Mouse (Mus musculus): ENCODE results near the gene Parg. TPM values are rescaled to one million over a fixed set of nuclear protein-coding genes. Genes with fewer than 3 reads are reported as not detected.
"Not testable (repeated sequence)": the region's sequence is repeated elsewhere in the genome, so short reads cannot be mapped to it uniquely, and the experiment has no call there.

Gene Parg
- polyA plus RNA-seq, 1 experiment from 2014 or later: 65.8 TPM

DNA sequence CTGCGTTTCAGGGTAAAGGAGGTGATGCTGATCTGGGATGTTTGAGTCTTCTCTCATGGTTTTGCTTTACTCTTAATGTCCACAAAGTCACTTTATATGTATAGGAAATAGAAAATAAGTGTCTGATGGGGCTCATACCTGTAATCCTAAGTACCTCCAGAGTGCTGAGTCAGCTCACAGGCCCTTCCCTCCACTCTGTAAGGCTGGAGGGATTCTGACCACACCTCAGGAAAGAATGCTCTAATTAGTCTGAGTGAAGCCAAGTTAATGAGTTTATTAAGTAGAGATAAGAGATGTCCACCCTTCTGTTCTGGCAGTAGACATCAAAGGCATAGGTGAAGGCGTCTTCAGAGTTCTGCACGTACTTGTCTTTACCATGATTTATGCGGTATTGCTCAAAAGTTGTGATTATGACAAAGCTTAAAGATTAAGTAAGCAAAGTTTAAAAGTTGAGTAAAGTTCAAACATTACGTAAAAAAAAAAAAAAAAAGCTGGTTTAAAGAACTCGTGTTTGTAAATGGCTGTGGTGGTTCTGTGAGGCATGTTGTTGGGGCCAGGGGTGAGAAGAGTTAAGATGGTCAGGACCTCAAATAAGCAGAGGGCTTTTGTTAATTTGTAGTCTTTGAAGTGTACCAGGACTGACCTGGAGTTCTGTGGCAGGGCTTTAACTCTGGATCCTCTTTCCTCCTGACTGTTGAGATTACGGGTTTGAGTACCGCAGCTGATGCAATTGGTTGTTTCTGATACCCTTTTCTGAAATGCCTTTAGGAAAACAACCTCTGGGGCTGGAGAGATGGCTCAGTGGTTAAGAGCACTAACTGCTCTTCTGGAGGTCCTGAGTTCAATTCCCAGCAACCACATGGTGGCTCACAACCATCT lies 37.3 kb upstream of the Parg start:
- H3K4me2 ChIP-seq: peak overlapping the region; percentile 95
- no peak overlapping the region for H3K27ac ChIP-seq

GRCm38 (mm10) chr14:32165278-32166061 lies 36.3 kb upstream of the Parg start:
- H3K4me1 ChIP-seq (replicated peaks): peaks cover 24% of the 10 kb centered on the region

More for the DNA sequence above, 37.3 kb upstream of the Parg start:
- 53% methylated on average over 8 of the region's 8 CpGs for WGBS
- H3K4me1 ChIP-seq (replicated peaks): peaks cover 26% of the 10 kb centered on the region
- H3K36me3 ChIP-seq: 0 out of 2 replicates have a peak, but pooled peaks cover 5% of the 10 kb centered on the region
- H3K9me3 ChIP-seq: no peaks in the 10 kb centered on the region
- no peak overlapping the region for H3K4me3 ChIP-seq (replicated peaks)
- no peak for ATAC-seq (ENCODE audit: insufficient number of reproducible peaks, insufficient read depth, low FRiP score, low TSS enrichment, low read depth)
- no peaks in the 10 kb centered on the region for H3K27me3 ChIP-seq
- no peak overlapping the region for H3K9ac ChIP-seq (replicated peaks)

DNA sequence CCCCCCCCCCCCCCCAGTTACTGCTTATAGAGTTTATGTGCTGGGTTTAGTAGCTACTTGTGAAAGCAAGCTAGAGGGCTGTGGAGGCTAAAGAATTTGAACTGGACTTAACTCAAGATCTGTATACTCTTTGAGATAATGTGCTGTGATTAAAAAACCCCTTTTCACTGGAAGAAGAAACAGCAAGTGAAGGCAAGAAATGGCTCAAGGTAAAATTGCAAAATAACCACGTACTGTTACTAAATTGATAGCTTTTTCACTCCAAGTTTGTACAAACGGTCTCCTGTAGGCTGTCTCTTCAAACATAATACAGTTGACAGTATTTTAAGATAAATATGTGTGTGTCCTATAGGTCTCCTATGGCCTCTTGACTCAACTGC lies 35.7 kb upstream of the Parg start:
- Histone ChIP-seq H3K4me1 (replicated peaks) (peaks cover 19% of the 10 kb centered on the region), H3K9me3 (no peaks in the 10 kb centered on the region), H3K36me3 (peaks cover 9% of the 10 kb centered on the region; the same call in 1 of the 2 replicates), H3K4me2 (peak overlapping the region; percentile 95), H3K4me3 (replicated peaks) (peak overlapping the region; percentile 51), H3K27ac (no peak overlapping the region), H3K27me3 (no peaks in the 10 kb centered on the region), H3K9ac (replicated peaks) (no peak overlapping the region)
- ATAC-seq (ENCODE audit: insufficient number of reproducible peaks, insufficient read depth, low FRiP score, low TSS enrichment, low read depth): no peak
- WGBS: 74% methylated on average over 2 of the region's 2 CpGs

More at GRCm38 (mm10) chr14:32165278-32166061, 36.3 kb upstream of the Parg start:
- peak overlapping the region; percentile 64 for H3K9ac ChIP-seq (replicated peaks)
- peak; percentile 80 for ATAC-seq (ENCODE audit: insufficient number of reproducible peaks, insufficient read depth, low FRiP score, low TSS enrichment, low read depth)
- H3K4me2 ChIP-seq: peak overlapping the region; percentile 95
- no peaks in the 10 kb centered on the region for H3K27me3 ChIP-seq
- H3K36me3 ChIP-seq: 0 out of 2 replicates have a peak, but pooled peaks cover 5% of the 10 kb centered on the region
- H3K4me3 ChIP-seq (replicated peaks): peak overlapping the region; percentile 51
- peak overlapping the region; percentile 92 for H3K27ac ChIP-seq
- H3K9me3 ChIP-seq: no peaks in the 10 kb centered on the region
- under 1% methylated on average over 42 of the region's 42 CpGs for WGBS

DNA sequence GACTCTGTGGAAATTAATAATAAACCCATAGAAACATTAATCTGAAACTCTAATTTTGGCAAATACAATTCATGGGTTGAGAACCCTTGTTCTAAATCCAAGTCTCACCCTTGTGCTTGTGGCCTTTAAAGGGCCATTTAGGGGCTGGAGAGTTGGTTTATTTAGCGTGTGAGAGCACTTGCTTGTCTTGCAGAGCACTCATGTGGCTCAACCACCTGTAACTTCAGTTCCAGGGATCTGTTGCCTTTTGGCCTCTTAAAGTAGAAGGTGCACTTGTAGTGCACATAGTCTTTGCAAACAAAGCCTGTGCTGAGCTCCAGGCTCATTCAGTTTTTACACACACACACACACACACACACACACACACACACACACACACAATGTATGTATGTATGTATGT lies 34.9 kb upstream of the Parg start:
- peaks cover 12% of the 10 kb centered on the region for H3K4me1 ChIP-seq (replicated peaks)
- H3K4me3 ChIP-seq (replicated peaks): no peak overlapping the region
- no peak overlapping the region for H3K27ac ChIP-seq
- no peaks in the 10 kb centered on the region for H3K9me3 ChIP-seq
- H3K27me3 ChIP-seq: no peaks in the 10 kb centered on the region
- 71% methylated on average over 1 of the region's 1 CpGs for WGBS
- H3K36me3 ChIP-seq: peaks cover 8% of the 10 kb centered on the region; the same call in 1 of the 2 replicates
- H3K9ac ChIP-seq (replicated peaks): no peak overlapping the region
- ATAC-seq (ENCODE audit: insufficient number of reproducible peaks, insufficient read depth, low FRiP score, low TSS enrichment, low read depth): no peak
- H3K4me2 ChIP-seq: no peak overlapping the region

- Histone ChIP-seq H3K27me3 (no peaks in the 10 kb centered on the region), H3K4me3 (replicated peaks) (no peak overlapping the region)
- WGBS: 91% methylated on average over 5 of the region's 5 CpGs
Measured at GRCm38 (mm10) chr14:32167326-32167725, 34.4 kb upstream of the Parg start.

GRCm38 (mm10) chr14:32168653-32169231 lies 33.0 kb upstream of the Parg start:
- ATAC-seq (ENCODE audit: insufficient number of reproducible peaks, insufficient read depth, low FRiP score, low TSS enrichment, low read depth): no peak
- Histone ChIP-seq H3K9me3 (no peaks in the 10 kb centered on the region), H3K27me3 (no peaks in the 10 kb centered on the region), H3K4me1 (replicated peaks) (peaks cover 12% of the 10 kb centered on the region), H3K4me2 (no peak overlapping the region), H3K27ac (no peak overlapping the region), H3K9ac (replicated peaks) (no peak overlapping the region), H3K4me3 (replicated peaks) (no peak overlapping the region), H3K36me3 (peaks cover 19% of the 10 kb centered on the region)
- 83% methylated on average over 3 of the region's 3 CpGs for WGBS

More at GRCm38 (mm10) chr14:32167326-32167725, 34.4 kb upstream of the Parg start:
- Histone ChIP-seq H3K27ac (no peak overlapping the region), H3K9ac (replicated peaks) (no peak overlapping the region), H3K4me1 (replicated peaks) (peaks cover 12% of the 10 kb centered on the region), H3K9me3 (no peaks in the 10 kb centered on the region), H3K36me3 (peaks cover 5% of the 10 kb centered on the region; the same call in 1 of the 2 replicates), H3K4me2 (no peak overlapping the region; the same call in 1 of the 2 replicates)
- ATAC-seq (ENCODE audit: insufficient number of reproducible peaks, insufficient read depth, low FRiP score, low TSS enrichment, low read depth): no peak

- no peaks in the 10 kb centered on the region for H3K27me3 ChIP-seq
- H3K9me3 ChIP-seq: no peaks in the 10 kb centered on the region
- no peak overlapping the region for H3K9ac ChIP-seq (replicated peaks)
- 90% methylated on average over 4 of the region's 4 CpGs for WGBS
- no peak overlapping the region for H3K4me2 ChIP-seq
- no peak overlapping the region for H3K4me3 ChIP-seq (replicated peaks)
- ATAC-seq (ENCODE audit: insufficient number of reproducible peaks, insufficient read depth, low FRiP score, low TSS enrichment, low read depth): no peak
- peaks cover 26% of the 10 kb centered on the region for H3K36me3 ChIP-seq
- no peak overlapping the region for H3K27ac ChIP-seq
- peaks cover 7% of the 10 kb centered on the region for H3K4me1 ChIP-seq (replicated peaks)
Measured at GRCm38 (mm10) chr14:32170137-32170536, 31.6 kb upstream of the Parg start.

- no peaks in the 10 kb centered on the region for H3K9me3 ChIP-seq
- no peak overlapping the region for H3K4me3 ChIP-seq (replicated peaks)
- no peaks in the 10 kb centered on the region for H3K4me1 ChIP-seq (replicated peaks)
- WGBS: 82% methylated on average over 2 of the region's 2 CpGs
- H3K27me3 ChIP-seq: no peaks in the 10 kb centered on the region
- H3K36me3 ChIP-seq: peaks cover 48% of the 10 kb centered on the region
- no peak overlapping the region for H3K4me2 ChIP-seq
- ATAC-seq (ENCODE audit: insufficient number of reproducible peaks, insufficient read depth, low FRiP score, low TSS enrichment, low read depth): no peak
- no peak overlapping the region for H3K9ac ChIP-seq (replicated peaks)
- no peak overlapping the region for H3K27ac ChIP-seq
Measured at GRCm38 (mm10) chr14:32175310-32175709, 26.4 kb upstream of the Parg start.

DNA sequence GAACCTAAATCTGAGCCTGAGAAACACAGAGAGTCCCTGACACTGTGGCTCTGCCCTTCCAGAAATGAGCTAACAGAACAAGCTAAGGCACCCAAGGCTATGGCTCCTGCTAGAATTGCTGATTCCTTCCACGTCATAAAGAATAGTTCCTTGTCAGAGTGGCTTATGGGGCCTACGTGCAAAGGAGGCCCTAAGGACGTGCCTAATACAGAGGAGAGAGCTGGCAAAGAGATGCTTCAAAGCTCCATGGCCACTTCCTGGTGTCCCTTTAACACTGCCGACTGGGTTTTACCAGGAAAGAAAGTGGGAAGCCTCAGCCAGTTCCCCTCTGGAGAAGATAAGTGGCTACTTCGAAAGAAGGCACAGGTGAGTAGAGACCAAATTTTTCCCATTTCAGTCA lies 25.2 kb upstream of the Parg start:
- not testable (repeated sequence) for H3K27me3 ChIP-seq; H3K27ac ChIP-seq; H3K4me1 ChIP-seq (replicated peaks); H3K4me3 ChIP-seq (replicated peaks); ATAC-seq (ENCODE audit: insufficient number of reproducible peaks, insufficient read depth, low FRiP score, low TSS enrichment, low read depth); H3K4me2 ChIP-seq; H3K9me3 ChIP-seq; H3K9ac ChIP-seq (replicated peaks)
- peaks cover 55% of the 10 kb centered on the region for H3K36me3 ChIP-seq
- WGBS: 82% methylated on average over 5 of the region's 5 CpGs

DNA sequence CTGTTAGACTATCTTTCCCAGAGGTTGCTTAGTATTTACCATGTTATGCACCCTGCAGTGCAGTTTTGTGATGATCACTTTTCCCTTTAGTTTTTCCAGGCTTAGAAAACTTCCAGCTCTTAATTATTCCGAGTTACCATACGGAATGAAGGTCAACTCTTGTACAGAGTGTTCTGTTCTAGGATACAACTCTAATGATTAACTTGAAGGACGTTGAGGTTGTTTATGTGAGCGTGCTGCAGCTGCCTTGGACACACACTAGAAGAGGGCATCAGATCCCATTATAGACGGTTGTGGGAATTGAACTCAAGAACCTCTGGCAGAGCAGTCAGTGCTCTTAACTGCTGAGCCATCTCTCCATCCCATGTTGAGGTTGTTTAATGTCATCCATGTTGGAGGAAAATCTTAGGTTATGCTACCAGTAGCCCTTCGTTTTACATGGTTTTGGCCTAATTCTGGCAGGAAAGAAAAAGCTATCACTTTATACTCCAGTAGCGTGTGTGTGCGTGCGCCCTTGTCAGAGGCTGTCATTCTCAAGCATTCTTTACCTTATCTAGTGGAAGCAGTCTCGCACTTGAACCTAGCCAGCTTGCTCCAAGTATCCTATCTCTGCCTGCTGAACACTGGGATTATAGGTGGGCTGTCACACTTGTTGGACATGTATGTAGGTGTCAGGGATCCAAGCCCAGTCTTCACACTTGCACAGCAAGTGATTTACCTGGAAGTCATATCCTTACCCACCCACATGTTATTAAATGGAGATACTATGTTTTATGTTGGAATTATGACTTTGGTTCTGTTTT lies 22.2 kb upstream of the Parg start:
- no peak overlapping the region for H3K9ac ChIP-seq (replicated peaks)
- H3K36me3 ChIP-seq: peaks cover 65% of the 10 kb centered on the region
- H3K27me3 ChIP-seq: no peaks in the 10 kb centered on the region
- no peaks in the 10 kb centered on the region for H3K4me1 ChIP-seq (replicated peaks)
- no peak for ATAC-seq (ENCODE audit: insufficient number of reproducible peaks, insufficient read depth, low FRiP score, low TSS enrichment, low read depth)
- no peak overlapping the region for H3K27ac ChIP-seq
- H3K4me2 ChIP-seq: no peak overlapping the region
- H3K4me3 ChIP-seq (replicated peaks): no peak overlapping the region
- 93% methylated on average over 10 of the region's 10 CpGs for WGBS
- H3K9me3 ChIP-seq: no peaks in the 10 kb centered on the region
